Mouse (Mus musculus) frontal cortex, postnatal 36 days (tissue): ENCODE results near the gene 0610010K14Rik.
A peak's percentile ranks its signal among the peaks of the same experiment; 100 is the strongest.

ENCODE experiments used
- DNase-seq, 2 experiments: peaks; one replicate each; pipeline ENCODE4 v3.0.0; 2022; ENCODE audit warnings: low spot score in 2 of 2

0610010K14Rik gene

GRCm38 (mm10) chr11:70237457-70238167 lies at the start of gene 0610010K14Rik:
Gene 0610010K14Rik (minus strand): TSS chr11:70237914.
- DNase-seq = peak; percentile 97

- DNase-seq = no peak
Observed at GRCm38 (mm10) chr11:70285686-70286085, 48.0 kb upstream of the 0610010K14Rik start.

- DNase-seq = no peak
Observed at GRCm38 (mm10) chr11:70284757-70285156, 47.0 kb upstream of the 0610010K14Rik start.

GRCm38 (mm10) chr11:70283666-70284065 lies 46.0 kb upstream of the 0610010K14Rik start:
- DNase-seq = no peak

- DNase-seq = no peak
Observed at GRCm38 (mm10) chr11:70280441-70280840, 42.7 kb upstream of the 0610010K14Rik start.

GRCm38 (mm10) chr11:70278961-70279360 lies 41.2 kb upstream of the 0610010K14Rik start:
- peak in 1 of 2 experiments; percentile 14 for DNase-seq

- no peak for DNase-seq
Observed at GRCm38 (mm10) chr11:70271641-70272040, 33.9 kb upstream of the 0610010K14Rik start.

GRCm38 (mm10) chr11:70266405-70266804 lies 28.7 kb upstream of the 0610010K14Rik start:
- DNase-seq = no peak

GRCm38 (mm10) chr11:70265819-70266218 lies 28.1 kb upstream of the 0610010K14Rik start:
- no peak for DNase-seq

GRCm38 (mm10) chr11:70265252-70265651 lies 27.5 kb upstream of the 0610010K14Rik start:
- no peak for DNase-seq

- no peak for DNase-seq
Observed at GRCm38 (mm10) chr11:70259035-70259434, 21.3 kb upstream of the 0610010K14Rik start.

GRCm38 (mm10) chr11:70254931-70255531 lies 17.3 kb upstream of the 0610010K14Rik start, which contains the start of gene Alox12:
Gene Alox12 (minus strand): TSS chr11:70255353.
- no peak for DNase-seq

- DNase-seq = no peak
Observed at GRCm38 (mm10) chr11:70254337-70254736, 16.6 kb upstream of the 0610010K14Rik start.

GRCm38 (mm10) chr11:70251853-70252252 lies 14.1 kb upstream of the 0610010K14Rik start:
- DNase-seq = no peak

GRCm38 (mm10) chr11:70250150-70250549 lies 12.4 kb upstream of the 0610010K14Rik start:
- no peak for DNase-seq

GRCm38 (mm10) chr11:70247136-70247845 lies 9.6 kb upstream of the 0610010K14Rik start:
- peak; percentile 63 to 67 for DNase-seq

- DNase-seq = no peak
Observed at GRCm38 (mm10) chr11:70242591-70242990, 4.9 kb upstream of the 0610010K14Rik start.

- DNase-seq = peak; percentile 83 to 89
Observed at GRCm38 (mm10) chr11:70239541-70240279, 2.0 kb upstream of the 0610010K14Rik start, which contains the start of the genes Gm21988 and Rnasek. Gene Gm21988 (minus strand): TSS chr11:70239830. Gene Rnasek (minus strand): TSS chr11:70239842.

- no peak for DNase-seq
Observed at GRCm38 (mm10) chr11:70238591-70239440, 1.1 kb upstream of the 0610010K14Rik start.

- DNase-seq = no peak
Observed at GRCm38 (mm10) chr11:70236717-70237116, 997 bp downstream of the 0610010K14Rik start.
